Mouse (Mus musculus) mouse embryonic stem cell (cell line): ENCODE results near the gene Thumpd2.

Source experiments
- in situ Hi-C, 2 experiments: fragments of 300-500 bp; cut with MboI; formaldehyde crosslinking; loops; 1 replicate in 1 of 2; 3 replicates in 1 of 2; pipeline ENCODE4 v1.14.3; 2019 to 2020; ENCODE audit warnings: low sequenced_read_pairs in 2 of 2, low pct_unique_long_range_greater_than_20kb in 1 of 2, mixed read lengths in 1 of 2; ENCODE audit not compliant: unreplicated experiment in 1 of 2

Thumpd2 gene

DNA sequence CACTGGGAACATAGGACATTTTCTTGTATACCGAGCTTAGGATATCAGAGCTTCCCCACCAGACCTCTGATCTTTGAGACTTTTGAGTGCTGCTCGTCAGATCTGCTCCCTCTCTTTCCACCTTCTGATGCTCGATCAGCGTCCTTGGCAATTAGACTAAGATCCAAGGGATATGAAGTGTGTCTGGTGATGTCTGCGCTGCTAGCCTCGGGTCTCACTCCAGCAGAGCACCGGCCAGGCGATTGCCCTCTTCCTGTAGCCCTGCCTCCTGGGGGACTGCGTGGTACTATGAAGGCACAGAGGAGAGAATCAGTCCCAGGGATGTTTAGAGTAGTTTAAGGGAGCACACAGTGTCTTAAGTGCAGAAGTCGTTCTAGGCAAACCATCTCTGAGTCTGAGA is 81.9 kb downstream of the Thumpd2 start:
- in situ Hi-C loops, result loop anchor here (25.0 kb wide), 2 partner anchors 371 to 396 kb away; partner anchors contain the start of gene Cdkl4 (in 1 of the 2)

DNA sequence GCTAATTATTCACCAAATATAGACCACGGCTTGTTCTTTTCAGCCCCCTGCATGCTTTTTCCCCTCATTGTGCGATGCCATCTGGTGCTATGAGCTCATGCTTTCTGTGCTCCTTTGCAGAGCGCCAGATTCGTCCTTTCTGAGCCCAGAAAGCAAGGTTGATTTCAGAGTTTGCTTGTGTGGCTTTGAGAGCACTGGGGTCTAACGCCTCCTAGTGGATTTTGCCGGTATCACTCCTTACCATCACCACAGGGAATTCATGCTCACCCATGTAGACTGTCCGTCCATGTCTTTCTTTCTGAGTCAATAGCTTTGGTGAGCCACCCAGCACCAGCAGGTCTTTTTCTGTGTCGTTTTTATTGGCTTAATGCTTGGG is 82.5 kb downstream of the Thumpd2 start:
- in situ Hi-C loops, result loop anchor here (25.0 kb wide), 2 partner anchors 370 to 395 kb away; partner anchors contain the start of gene Cdkl4 (in 1 of the 2)

DNA sequence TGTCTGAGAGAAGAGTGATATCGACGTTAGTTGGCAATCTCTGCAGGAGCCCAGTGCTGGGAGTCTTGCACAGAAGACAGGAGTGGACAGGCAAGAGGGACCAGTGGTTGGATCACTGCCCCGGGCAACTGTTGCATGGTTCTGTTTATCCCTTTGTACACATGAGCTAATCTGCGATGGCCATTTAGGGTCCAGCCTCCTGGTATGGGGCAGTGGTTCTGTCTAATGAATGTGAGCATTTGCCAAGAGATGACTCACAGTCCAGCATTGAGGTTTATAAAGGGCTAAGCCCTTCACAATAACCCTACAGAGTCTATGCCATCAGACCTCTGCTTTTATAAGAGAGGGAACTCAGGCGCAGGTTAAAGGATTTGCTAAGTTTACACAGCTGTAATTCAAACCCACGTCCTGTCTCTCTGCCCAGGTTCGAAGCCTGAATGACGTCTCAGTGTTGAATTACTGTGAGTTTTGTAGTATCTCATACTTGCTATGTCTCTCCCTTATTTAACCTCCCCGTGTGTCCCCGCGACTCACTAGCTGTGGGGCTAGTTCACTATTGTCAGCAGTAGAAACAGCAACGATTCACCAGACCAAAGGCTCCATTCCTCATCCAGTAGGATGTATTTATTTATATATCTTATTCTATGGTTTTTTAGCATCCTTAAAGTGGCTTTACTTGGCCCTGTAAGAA is 83.0 kb downstream of the Thumpd2 start:
- in situ Hi-C loops, result loop anchor here (25.0 kb wide), 2 partner anchors 370 to 395 kb away; partner anchors contain the start of gene Cdkl4 (in 1 of the 2)

DNA sequence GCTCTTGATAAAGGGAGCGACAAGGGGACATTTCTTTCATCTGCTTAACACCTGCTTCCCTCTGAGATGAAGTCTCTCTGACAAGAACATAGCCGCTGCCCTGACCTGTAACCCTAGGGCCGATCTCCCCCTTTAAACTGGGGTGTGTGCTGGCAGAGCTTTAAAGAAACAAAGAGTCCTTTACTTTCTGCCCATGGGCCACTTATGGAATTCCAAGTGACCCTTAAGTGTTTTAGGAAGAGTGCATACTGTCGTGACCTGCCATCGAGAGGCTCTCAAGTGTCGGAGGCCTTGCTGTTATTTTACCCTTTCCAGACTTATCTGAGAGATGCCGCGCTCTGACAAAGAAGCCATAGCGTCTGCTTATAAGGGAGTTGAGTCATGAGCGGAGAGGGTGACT is 84.8 kb downstream of the Thumpd2 start:
- in situ Hi-C loops, result loop anchor here (25.0 kb wide), 2 partner anchors 368 to 393 kb away; partner anchors contain the start of gene Cdkl4 (in 1 of the 2)

DNA sequence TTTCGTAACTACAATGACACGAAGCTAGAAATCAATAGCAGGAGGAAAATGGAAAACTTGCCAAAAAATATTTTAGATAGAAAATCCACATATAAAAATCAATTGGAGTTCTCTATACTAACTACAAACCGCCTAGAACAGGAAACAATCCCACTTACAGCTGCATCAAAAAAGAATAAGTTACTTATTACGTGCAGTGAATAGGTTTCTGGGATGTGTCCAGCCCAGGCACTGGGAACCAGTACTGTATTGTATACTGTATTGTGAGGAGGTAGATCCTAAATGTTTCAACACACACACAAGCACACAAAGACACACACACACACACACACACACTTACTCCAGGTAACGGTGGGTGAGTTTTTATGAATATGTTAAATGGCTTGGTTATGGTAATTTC is 87.6 kb downstream of the Thumpd2 start:
- in situ Hi-C loops, result loop anchor here (25.0 kb wide), 2 partner anchors 365 to 390 kb away; partner anchors contain the start of gene Cdkl4 (in 1 of the 2)
